Mouse (Mus musculus) brain, embryonic 14.5 days (tissue): Measurements from ENCODE around the gene Fem1b.
A peak's percentile ranks its signal among the peaks of the same experiment; 100 is the strongest.

ENCODE experiments used
- CTCF ChIP-seq: fragments of 200-500 bp; IDR thresholded peaks from 2 replicates; pipeline ENCODE4 v1.5.1; 2012; ENCODE audit warnings: inconsistent platforms, mild to moderate bottlenecking, moderate library complexity, borderline replicate concordance; ENCODE audit not compliant: insufficient read depth, insufficient read length; ENCODE audit errors: extremely low read depth
- POLR2A ChIP-seq: fragments of 200-500 bp; IDR thresholded peaks from 2 replicates; pipeline ENCODE4 v1.6.1; 2012; ENCODE audit warnings: mild to moderate bottlenecking, inconsistent platforms, borderline replicate concordance; ENCODE audit not compliant: poor library complexity, insufficient read depth, insufficient read length, severe bottlenecking; ENCODE audit errors: extremely low read depth

- TF ChIP-seq CTCF = peak; percentile 75; the same call in 1 of the 2 replicates
- TF ChIP-seq POLR2A = no peak
Observed at GRCm38 (mm10) chr9:62744558-62745275, 67.0 kb downstream of the Fem1b start.
